Mouse (Mus musculus): ENCODE results near the gene Macrod2. TPM values are rescaled to one million over a fixed set of nuclear protein-coding genes. Genes with fewer than 3 reads are reported as not detected.

Gene Macrod2
- polyA plus RNA-seq, 1 experiment from 2014 or later: 59.2 TPM

- Histone ChIP-seq H3K36me3 (no peaks in the 10 kb centered on the region), H3K27me3 (no peaks in the 10 kb centered on the region), H3K4me3 (no peak overlapping the region), H3K4me1 (no peaks in the 10 kb centered on the region), H3K9ac (no peak overlapping the region), H3K9me3 (replicated peaks) (no peaks in the 10 kb centered on the region), H3K4me2 (replicated peaks) (no peak overlapping the region), H3K27ac (no peak overlapping the region)
- ATAC-seq (ENCODE audit: low FRiP score): no peak
- 70% methylated on average over 7 of the region's 7 CpGs for WGBS
Measured at GRCm38 (mm10) chr2:140898408-140898985, 503.4 kb downstream of the Macrod2 start.

- no peaks in the 10 kb centered on the region for H3K36me3 ChIP-seq
- no peak for ATAC-seq (ENCODE audit: low FRiP score)
- 56% methylated on average over 4 of the region's 4 CpGs for WGBS
Measured at GRCm38 (mm10) chr2:140905331-140905730, 510.2 kb downstream of the Macrod2 start.

GRCm38 (mm10) chr2:140906123-140906522 is 511.0 kb downstream of the Macrod2 start:
- Histone ChIP-seq H3K4me3 (no peak overlapping the region), H3K4me2 (replicated peaks) (no peak overlapping the region), H3K36me3 (no peaks in the 10 kb centered on the region), H3K4me1 (no peaks in the 10 kb centered on the region), H3K27me3 (no peaks in the 10 kb centered on the region), H3K27ac (no peak overlapping the region), H3K9me3 (replicated peaks) (no peaks in the 10 kb centered on the region), H3K9ac (no peak overlapping the region)
- WGBS: 54% methylated on average over 3 of the region's 3 CpGs
- no peak for ATAC-seq (ENCODE audit: low FRiP score)

More at GRCm38 (mm10) chr2:140905331-140905730, 510.2 kb downstream of the Macrod2 start:
- Histone ChIP-seq H3K4me1 (no peaks in the 10 kb centered on the region), H3K9me3 (replicated peaks) (no peaks in the 10 kb centered on the region), H3K4me2 (replicated peaks) (no peak overlapping the region), H3K9ac (no peak overlapping the region), H3K4me3 (no peak overlapping the region), H3K27me3 (no peaks in the 10 kb centered on the region), H3K27ac (no peak overlapping the region)

- Histone ChIP-seq H3K27me3 (no peaks in the 10 kb centered on the region), H3K4me1 (no peaks in the 10 kb centered on the region), H3K27ac (no peak overlapping the region), H3K36me3 (no peaks in the 10 kb centered on the region), H3K4me2 (replicated peaks) (no peak overlapping the region), H3K9me3 (replicated peaks) (no peaks in the 10 kb centered on the region), H3K4me3 (no peak overlapping the region), H3K9ac (no peak overlapping the region)
- ATAC-seq (ENCODE audit: low FRiP score): no peak
- WGBS: 80% methylated on average over 6 of the region's 6 CpGs
Measured at GRCm38 (mm10) chr2:140911463-140911862, 516.4 kb downstream of the Macrod2 start.

GRCm38 (mm10) chr2:140912179-140912578 is 517.1 kb downstream of the Macrod2 start:
- no peak overlapping the region for H3K27ac ChIP-seq
- H3K27me3 ChIP-seq: no peaks in the 10 kb centered on the region
- H3K4me3 ChIP-seq: no peak overlapping the region
- H3K9me3 ChIP-seq (replicated peaks): no peaks in the 10 kb centered on the region
- WGBS: 21% methylated on average over 1 of the region's 1 CpGs
- H3K4me1 ChIP-seq: no peaks in the 10 kb centered on the region
- H3K9ac ChIP-seq: no peak overlapping the region
- H3K36me3 ChIP-seq: no peaks in the 10 kb centered on the region
- no peak for ATAC-seq (ENCODE audit: low FRiP score)
- H3K4me2 ChIP-seq (replicated peaks): no peak overlapping the region

- Histone ChIP-seq H3K27me3 (no peaks in the 10 kb centered on the region), H3K4me1 (no peaks in the 10 kb centered on the region), H3K4me2 (replicated peaks) (no peak overlapping the region), H3K4me3 (no peak overlapping the region), H3K9ac (no peak overlapping the region), H3K9me3 (replicated peaks) (no peaks in the 10 kb centered on the region), H3K27ac (no peak overlapping the region), H3K36me3 (no peaks in the 10 kb centered on the region)
- 67% methylated on average over 2 of the region's 2 CpGs for WGBS
- no peak for ATAC-seq (ENCODE audit: low FRiP score)
Measured at GRCm38 (mm10) chr2:140912931-140913330, 517.8 kb downstream of the Macrod2 start.

- H3K4me2 ChIP-seq (replicated peaks): no peak overlapping the region
- WGBS: 77% methylated on average over 7 of the region's 7 CpGs
- no peaks in the 10 kb centered on the region for H3K27me3 ChIP-seq
- no peaks in the 10 kb centered on the region for H3K4me1 ChIP-seq
- H3K27ac ChIP-seq: no peak overlapping the region
- ATAC-seq (ENCODE audit: low FRiP score): no peak
- no peaks in the 10 kb centered on the region for H3K36me3 ChIP-seq
- H3K4me3 ChIP-seq: no peak overlapping the region
- H3K9ac ChIP-seq: no peak overlapping the region
- no peaks in the 10 kb centered on the region for H3K9me3 ChIP-seq (replicated peaks)
Measured at GRCm38 (mm10) chr2:140913679-140914412, 518.7 kb downstream of the Macrod2 start.

GRCm38 (mm10) chr2:140926922-140927321 is 531.8 kb downstream of the Macrod2 start:
- Histone ChIP-seq H3K27ac (no peak overlapping the region), H3K9me3 (replicated peaks) (no peaks in the 10 kb centered on the region), H3K4me3 (no peak overlapping the region), H3K4me1 (no peaks in the 10 kb centered on the region), H3K4me2 (replicated peaks) (no peak overlapping the region), H3K27me3 (no peaks in the 10 kb centered on the region), H3K36me3 (no peaks in the 10 kb centered on the region), H3K9ac (no peak overlapping the region)
- no peak for ATAC-seq (ENCODE audit: low FRiP score)

GRCm38 (mm10) chr2:140934483-140934882 is 539.4 kb downstream of the Macrod2 start:
- ATAC-seq (ENCODE audit: low FRiP score): no peak
- no peak overlapping the region for H3K4me2 ChIP-seq (replicated peaks)
- no peaks in the 10 kb centered on the region for H3K27me3 ChIP-seq
- H3K27ac ChIP-seq: no peak overlapping the region
- 62% methylated on average over 1 of the region's 1 CpGs for WGBS
- H3K9me3 ChIP-seq (replicated peaks): no peaks in the 10 kb centered on the region
- no peak overlapping the region for H3K4me3 ChIP-seq
- H3K9ac ChIP-seq: no peak overlapping the region
- peaks cover 3% of the 10 kb centered on the region; the same call in 1 of the 2 replicates for H3K4me1 ChIP-seq
- no peaks in the 10 kb centered on the region for H3K36me3 ChIP-seq

- Histone ChIP-seq H3K36me3 (no peaks in the 10 kb centered on the region), H3K4me1 (no peaks in the 10 kb centered on the region), H3K9ac (no peak overlapping the region), H3K9me3 (replicated peaks) (no peaks in the 10 kb centered on the region), H3K4me2 (replicated peaks) (no peak overlapping the region), H3K27ac (no peak overlapping the region), H3K27me3 (no peaks in the 10 kb centered on the region), H3K4me3 (no peak overlapping the region)
- 85% methylated on average over 3 of the region's 3 CpGs for WGBS
- ATAC-seq (ENCODE audit: low FRiP score): no peak
Measured at GRCm38 (mm10) chr2:140949461-140949860, 554.4 kb downstream of the Macrod2 start.

- ATAC-seq (ENCODE audit: low FRiP score): no peak
- no peak overlapping the region for H3K27ac ChIP-seq
- H3K4me3 ChIP-seq: no peak overlapping the region
- H3K9me3 ChIP-seq (replicated peaks): no peaks in the 10 kb centered on the region
- no peaks in the 10 kb centered on the region for H3K4me1 ChIP-seq
- 74% methylated on average over 2 of the region's 2 CpGs for WGBS
- H3K36me3 ChIP-seq: no peaks in the 10 kb centered on the region
- no peak overlapping the region for H3K9ac ChIP-seq
- H3K4me2 ChIP-seq (replicated peaks): no peak overlapping the region
- no peaks in the 10 kb centered on the region for H3K27me3 ChIP-seq
Measured at GRCm38 (mm10) chr2:140959246-140959645, 564.1 kb downstream of the Macrod2 start.

GRCm38 (mm10) chr2:140970181-140970580 is 575.1 kb downstream of the Macrod2 start:
- Histone ChIP-seq H3K4me2 (replicated peaks) (no peak overlapping the region), H3K27ac (no peak overlapping the region), H3K9me3 (replicated peaks) (no peaks in the 10 kb centered on the region), H3K9ac (no peak overlapping the region), H3K36me3 (no peaks in the 10 kb centered on the region), H3K4me1 (no peaks in the 10 kb centered on the region), H3K4me3 (no peak overlapping the region), H3K27me3 (no peaks in the 10 kb centered on the region)
- no peak for ATAC-seq (ENCODE audit: low FRiP score)
- WGBS: 86% methylated on average over 2 of the region's 2 CpGs

GRCm38 (mm10) chr2:140971845-140972244 is 576.7 kb downstream of the Macrod2 start:
- Histone ChIP-seq H3K4me3 (no peak overlapping the region), H3K27me3 (no peaks in the 10 kb centered on the region), H3K4me2 (replicated peaks) (no peak overlapping the region), H3K36me3 (no peaks in the 10 kb centered on the region), H3K4me1 (no peaks in the 10 kb centered on the region), H3K9me3 (replicated peaks) (no peaks in the 10 kb centered on the region), H3K27ac (no peak overlapping the region), H3K9ac (no peak overlapping the region)
- ATAC-seq (ENCODE audit: low FRiP score): no peak
- 82% methylated on average over 5 of the region's 5 CpGs for WGBS
